Mouse (Mus musculus) liver, embryonic 14 days (tissue): ENCODE data around the gene Sult2a8. TPM values are rescaled to one million over a fixed set of nuclear protein-coding genes. Genes with fewer than 3 reads are reported as not detected.

ENCODE experiments used
- polyA plus RNA-seq: library from polyadenylated mRNA; depleted of rRNA; stranded (reverse); fragments of >200 nt; gene quantifications from 2 replicates; pipeline ENCODE4 v1.2.3, GENCODE M21; 2012; rRNA removed

Gene Sult2a8
- 1.7 and 1.9 TPM in 2 replicates for polyA plus RNA-seq

DNA sequence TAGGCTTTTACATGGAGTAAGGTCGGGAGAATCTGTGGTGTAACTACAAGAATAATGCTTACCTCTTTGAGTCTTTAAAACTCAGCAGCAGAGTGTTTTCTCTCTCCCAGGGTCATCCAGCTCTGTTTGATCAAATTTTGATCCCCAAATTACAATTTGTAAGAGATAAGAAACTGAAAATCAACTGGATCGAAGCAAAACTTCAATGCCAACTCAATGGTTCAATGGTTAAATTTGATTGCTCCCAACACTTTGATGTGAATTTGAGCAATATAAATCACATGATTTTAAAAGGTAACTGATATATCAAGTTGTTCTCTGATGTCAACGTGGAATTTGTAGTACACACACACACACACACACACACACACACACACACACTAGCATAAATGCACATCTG, at the start of gene Sult2a8:
Gene Sult2a8, minus strand, starts transcription at position 236 of the 400 bp plus-strand sequence.

DNA sequence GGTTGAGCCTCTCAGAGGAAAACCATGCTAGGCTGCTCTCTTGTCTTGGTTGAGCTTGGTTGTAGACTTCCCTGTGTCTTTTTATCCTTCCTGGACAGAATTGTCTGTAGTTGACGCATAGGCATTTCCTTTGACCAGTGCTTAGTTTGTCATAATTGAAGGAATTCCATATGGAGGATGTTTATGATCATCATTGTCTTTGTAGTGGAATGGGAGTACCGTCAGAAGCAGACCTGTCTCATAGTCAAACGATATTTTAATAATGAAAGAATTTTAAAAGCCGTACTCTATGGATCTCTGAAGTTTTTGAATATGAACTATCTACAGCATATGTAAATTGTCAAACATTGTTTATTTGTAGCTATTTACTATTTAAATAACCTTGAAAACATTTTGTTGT, 47.6 kb upstream of the Sult2a8 start, which contains the start of gene Sult2a7:
Gene Sult2a7, minus strand, starts transcription at position 101 of the 400 bp plus-strand sequence.

Other genes starting within 250 kb of the Sult2a8 start
- gene Sult2a6, start 191.9 kb downstream of the Sult2a8 start, polyA plus RNA-seq = not detected in 2 replicates
- gene Obox8, start 113.2 kb downstream of the Sult2a8 start, polyA plus RNA-seq = 0.02 TPM in 1 of 2 replicates, not detected in the other
- not detected in 2 replicates for gene Sult2a7, start 47.5 kb upstream of the Sult2a8 start, polyA plus RNA-seq
- gene Vmn1r90, start 116.7 kb upstream of the Sult2a8 start, polyA plus RNA-seq = 0.02 and 0.07 TPM in 2 replicates
- not detected in 2 replicates for gene Obox7, start 212.7 kb upstream of the Sult2a8 start, polyA plus RNA-seq